Mouse (Mus musculus) lung, adult 2 months (tissue): ENCODE data around the gene Slc38a9.

Experiments used
- CTCF ChIP-seq: fragments of 200-500 bp; IDR thresholded peaks from 2 replicates; pipeline ENCODE4 v1.5.1; 2011; ENCODE audit warnings: mild to moderate bottlenecking, low read length, control low read depth; ENCODE audit not compliant: insufficient read depth
- POLR2A ChIP-seq: fragments of 200-500 bp; IDR thresholded peaks from 2 replicates; pipeline ENCODE4 v1.6.1; 2011; ENCODE audit warnings: low read depth, mild to moderate bottlenecking, control low read depth, low read length, borderline replicate concordance; ENCODE audit errors: extremely low read depth

GRCm38 (mm10) chr13:112763531-112764091 is 103.1 kb downstream of the Slc38a9 start:
- TF ChIP-seq CTCF (no peak), POLR2A (no peak)
